Mouse (Mus musculus) heart, embryonic 12.5 days (tissue): ENCODE measurements around the gene Palm2. TPM values are rescaled to one million over a fixed set of nuclear protein-coding genes. Genes with fewer than 3 reads are reported as not detected.

Experiments used
- ATAC-seq: fragments of 200-750 bp; cut with Nextera tagmentation; 2 replicates; pipeline ENCODE4 v1.8.0; 2017; ENCODE audit warnings: moderate TSS enrichment, moderate library complexity; ENCODE audit not compliant: insufficient number of reproducible peaks, low FRiP score
- H3K27ac ChIP-seq: fragments of 300-500 bp; sonication (generic); 2 replicates; pipeline ENCODE4 v1.5.1; 2016; ENCODE audit warnings: mild to moderate bottlenecking, moderate library complexity; ENCODE audit not compliant: poor library complexity, severe bottlenecking
- H3K27me3 ChIP-seq: fragments of 300-500 bp; sonication (generic); replicated peaks from 2 replicates; pipeline ENCODE4 v1.6.1; 2016; ENCODE audit warnings: mild to moderate bottlenecking, moderate library complexity
- H3K36me3 ChIP-seq: fragments of 300-500 bp; sonication (generic); 2 replicates; pipeline ENCODE4 v1.6.1; 2016; ENCODE audit warnings: mild to moderate bottlenecking, moderate library complexity
- H3K4me1 ChIP-seq: fragments of 300-500 bp; sonication (generic); replicated peaks from 2 replicates; pipeline ENCODE4 v1.6.1; 2016; ENCODE audit warnings: mild to moderate bottlenecking
- H3K4me2 ChIP-seq: fragments of 300-500 bp; sonication (generic); 2 replicates; pipeline ENCODE4 v1.6.1; 2016; ENCODE audit warnings: mild to moderate bottlenecking, moderate library complexity
- H3K4me3 ChIP-seq: fragments of 300-500 bp; sonication (generic); 2 replicates; pipeline ENCODE4 v1.5.1; 2016; ENCODE audit warnings: mild to moderate bottlenecking
- H3K9ac ChIP-seq: fragments of 300-500 bp; sonication (generic); 2 replicates; pipeline ENCODE4 v1.6.1; 2016; ENCODE audit warnings: mild to moderate bottlenecking, moderate library complexity
- H3K9me3 ChIP-seq: fragments of 300-500 bp; sonication (generic); replicated peaks from 2 replicates; pipeline ENCODE4 v1.6.1; 2016; ENCODE audit warnings: mild to moderate bottlenecking, moderate library complexity
- WGBS: fragments of 180-500 bp; shearing (Covaris S2); methylation state at CpG from one replicate; pipeline ENCODE4 v1.1.7; 2016; 5-methylcytosine and 5-hydroxymethylcytosine counted together
- polyA plus RNA-seq: library from polyadenylated mRNA; unstranded; fragments of >200 nt; fragmentation: Nextera tagmentation; extraction: Ambion mirVana; gene quantifications from 2 replicates; pipeline ENCODE4 v1.2.1, GENCODE M21; 2016

Palm2 gene
- polyA plus RNA-seq, 1 experiment from 2014 or later = 35.1 TPM

GRCm38 (mm10) chr4:57446082-57446481 lies 12.0 kb downstream of the Palm2 start:
- no peak for ATAC-seq
- no peaks in the 10 kb centered on the region for H3K36me3 ChIP-seq
- WGBS = 75% methylated on average over 2 of the region's 2 CpGs

GRCm38 (mm10) chr4:57446854-57447444 lies 12.9 kb downstream of the Palm2 start:
- no peaks in the 10 kb centered on the region for H3K36me3 ChIP-seq
- H3K27ac ChIP-seq = no peak overlapping the region
- no peaks in the 10 kb centered on the region for H3K4me1 ChIP-seq
- H3K27me3 ChIP-seq = no peaks in the 10 kb centered on the region
- WGBS = 79% methylated on average over 4 of the region's 4 CpGs
- no peaks in the 10 kb centered on the region for H3K9me3 ChIP-seq
- ATAC-seq = no peak
- no peak overlapping the region for H3K4me3 ChIP-seq
- no peak overlapping the region for H3K9ac ChIP-seq
- no peak overlapping the region for H3K4me2 ChIP-seq

More at GRCm38 (mm10) chr4:57446082-57446481, 12.0 kb downstream of the Palm2 start:
- H3K9me3 ChIP-seq = peaks cover 5% of the 10 kb centered on the region; the same call in 1 of the 2 replicates
- no peaks in the 10 kb centered on the region for H3K27me3 ChIP-seq
- H3K4me2 ChIP-seq = no peak overlapping the region
- H3K9ac ChIP-seq = no peak overlapping the region
- H3K27ac ChIP-seq = no peak overlapping the region
- no peaks in the 10 kb centered on the region for H3K4me1 ChIP-seq
- no peak overlapping the region for H3K4me3 ChIP-seq

- H3K27me3 ChIP-seq = no peaks in the 10 kb centered on the region
Measured at GRCm38 (mm10) chr4:57451896-57452295, 17.8 kb downstream of the Palm2 start.

GRCm38 (mm10) chr4:57452661-57453060 lies 18.6 kb downstream of the Palm2 start:
- Histone ChIP-seq H3K9me3 (no peaks in the 10 kb centered on the region), H3K27me3 (no peaks in the 10 kb centered on the region), H3K9ac (no peak overlapping the region), H3K4me2 (no peak overlapping the region), H3K36me3 (no peaks in the 10 kb centered on the region), H3K4me3 (no peak overlapping the region), H3K4me1 (peaks cover 6% of the 10 kb centered on the region), H3K27ac (no peak overlapping the region)
- WGBS = 82% methylated on average over 5 of the region's 5 CpGs
- no peak for ATAC-seq

More at GRCm38 (mm10) chr4:57451896-57452295, 17.8 kb downstream of the Palm2 start:
- H3K4me1 ChIP-seq = peaks cover 6% of the 10 kb centered on the region
- no peak overlapping the region for H3K27ac ChIP-seq
- WGBS = 27% methylated on average over 3 of the region's 3 CpGs
- no peaks in the 10 kb centered on the region for H3K36me3 ChIP-seq
- no peak overlapping the region for H3K4me2 ChIP-seq
- no peak overlapping the region for H3K9ac ChIP-seq
- no peak for ATAC-seq
- no peak overlapping the region for H3K4me3 ChIP-seq
- no peaks in the 10 kb centered on the region for H3K9me3 ChIP-seq

GRCm38 (mm10) chr4:57462378-57462777 lies 28.3 kb downstream of the Palm2 start:
- Histone ChIP-seq H3K4me3 (no peak overlapping the region), H3K27ac (no peak overlapping the region), H3K27me3 (no peaks in the 10 kb centered on the region), H3K4me2 (no peak overlapping the region), H3K9me3 (no peaks in the 10 kb centered on the region), H3K9ac (no peak overlapping the region), H3K4me1 (0 out of 2 replicates have a peak, but pooled peaks cover 5% of the 10 kb centered on the region), H3K36me3 (no peaks in the 10 kb centered on the region)
- ATAC-seq = no peak
- 46% methylated on average over 3 of the region's 3 CpGs for WGBS

- no peak overlapping the region for H3K4me3 ChIP-seq
- ATAC-seq = no peak
- no peaks in the 10 kb centered on the region for H3K36me3 ChIP-seq
- no peak overlapping the region for H3K27ac ChIP-seq
- H3K4me1 ChIP-seq = no peaks in the 10 kb centered on the region
- H3K27me3 ChIP-seq = no peaks in the 10 kb centered on the region
- H3K9ac ChIP-seq = no peak overlapping the region
- no peaks in the 10 kb centered on the region for H3K9me3 ChIP-seq
- 82% methylated on average over 7 of the region's 7 CpGs for WGBS
- H3K4me2 ChIP-seq = no peak overlapping the region
Measured at GRCm38 (mm10) chr4:57482435-57482834, 48.4 kb downstream of the Palm2 start.

GRCm38 (mm10) chr4:57486392-57486791 lies 52.3 kb downstream of the Palm2 start:
- H3K9me3 ChIP-seq = no peaks in the 10 kb centered on the region
- no peak overlapping the region for H3K27ac ChIP-seq
- ATAC-seq = no peak
- 79% methylated on average over 3 of the region's 3 CpGs for WGBS
- H3K4me2 ChIP-seq = no peak overlapping the region
- no peaks in the 10 kb centered on the region for H3K27me3 ChIP-seq
- no peaks in the 10 kb centered on the region for H3K36me3 ChIP-seq
- H3K4me1 ChIP-seq = 0 out of 2 replicates have a peak, but pooled peaks cover 14% of the 10 kb centered on the region
- no peak overlapping the region for H3K9ac ChIP-seq
- H3K4me3 ChIP-seq = no peak overlapping the region

- no peak for ATAC-seq
Measured at GRCm38 (mm10) chr4:57489887-57490286, 55.8 kb downstream of the Palm2 start.

GRCm38 (mm10) chr4:57504792-57505191 lies 70.7 kb downstream of the Palm2 start:
- Histone ChIP-seq H3K4me1 (no peaks in the 10 kb centered on the region), H3K9ac (no peak overlapping the region), H3K27me3 (no peaks in the 10 kb centered on the region), H3K4me2 (no peak overlapping the region), H3K27ac (no peak overlapping the region), H3K36me3 (no peaks in the 10 kb centered on the region), H3K4me3 (no peak overlapping the region), H3K9me3 (no peaks in the 10 kb centered on the region)
- WGBS = 83% methylated on average over 6 of the region's 6 CpGs
- no peak for ATAC-seq

More at GRCm38 (mm10) chr4:57489887-57490286, 55.8 kb downstream of the Palm2 start:
- WGBS = 75% methylated on average over 6 of the region's 6 CpGs
- no peak overlapping the region for H3K4me2 ChIP-seq
- no peaks in the 10 kb centered on the region for H3K36me3 ChIP-seq
- H3K27me3 ChIP-seq = no peaks in the 10 kb centered on the region
- no peak overlapping the region for H3K4me3 ChIP-seq
- 0 out of 2 replicates have a peak, but pooled peaks cover 14% of the 10 kb centered on the region for H3K4me1 ChIP-seq
- H3K9me3 ChIP-seq = no peaks in the 10 kb centered on the region
- H3K9ac ChIP-seq = no peak overlapping the region
- no peak overlapping the region; the same call in 1 of the 2 replicates for H3K27ac ChIP-seq

GRCm38 (mm10) chr4:57510576-57510975 lies 76.5 kb downstream of the Palm2 start:
- no peak for ATAC-seq
- Histone ChIP-seq H3K36me3 (no peaks in the 10 kb centered on the region), H3K27me3 (no peaks in the 10 kb centered on the region), H3K27ac (no peak overlapping the region), H3K4me3 (no peak overlapping the region), H3K4me2 (no peak overlapping the region), H3K9me3 (no peaks in the 10 kb centered on the region), H3K9ac (no peak overlapping the region), H3K4me1 (peaks cover 6% of the 10 kb centered on the region)
- WGBS = 65% methylated on average over 2 of the region's 3 CpGs

GRCm38 (mm10) chr4:57511734-57512133 lies 77.7 kb downstream of the Palm2 start:
- Histone ChIP-seq H3K4me3 (no peak overlapping the region), H3K9ac (no peak overlapping the region), H3K4me1 (peaks cover 10% of the 10 kb centered on the region), H3K27ac (no peak overlapping the region), H3K36me3 (no peaks in the 10 kb centered on the region), H3K9me3 (no peaks in the 10 kb centered on the region), H3K4me2 (no peak overlapping the region), H3K27me3 (no peaks in the 10 kb centered on the region)
- no peak for ATAC-seq
- 86% methylated on average over 1 of the region's 1 CpGs for WGBS
